Mouse (Mus musculus) left cerebral cortex, postnatal 10 days (tissue): ENCODE results near the gene Gm12248. TPM values are rescaled to one million over a fixed set of nuclear protein-coding genes. Genes with fewer than 3 reads are reported as not detected.

ENCODE experiments used
- DNase-seq, 2 experiments: peaks; one replicate each; pipeline ENCODE4 v3.0.0; 2021 to 2022; ENCODE audit warnings: low spot score in 2 of 2, mixed read lengths in 1 of 2; ENCODE audit errors: extremely low spot score in 1 of 2
- intact Hi-C: fragments of 180-260 bp; cut with DNase I; formaldehyde crosslinking; loops from one replicate; pipeline ENCODE4 v1.15.1; 2025
- total RNA-seq, 2 experiments: library from RNA; stranded (reverse); gene quantifications; 2 replicates each; pipeline ENCODE4 v1.2.3; 2021

Gene Gm12248
- not detected for total RNA-seq

DNA sequence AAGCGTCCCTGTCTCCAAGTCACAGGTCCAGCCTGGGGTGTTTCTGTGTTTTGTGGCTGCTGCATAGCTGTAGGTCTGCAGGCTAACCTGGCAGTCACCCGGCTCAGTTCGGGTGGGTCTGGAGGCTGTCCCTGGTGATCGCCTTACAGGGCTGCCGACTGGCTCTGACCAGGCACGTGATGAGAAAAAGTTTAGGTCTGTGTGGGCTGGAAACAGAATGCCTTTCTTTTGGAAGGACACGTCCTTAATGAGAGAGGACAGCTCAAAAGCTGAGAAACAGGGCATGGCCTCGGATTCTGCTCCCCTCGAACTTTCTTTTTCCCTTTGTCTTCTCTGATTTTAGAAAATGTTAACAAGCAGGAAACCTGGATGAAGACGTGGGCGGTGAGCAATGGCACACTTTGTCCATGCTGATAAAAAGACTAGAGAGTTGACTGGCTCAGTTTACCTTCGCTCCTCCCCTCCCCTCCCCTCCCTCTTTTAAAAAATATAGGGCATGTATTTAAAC, at the start of gene Gm12248:
Gene Gm12248 (minus strand): TSS at position 114 of the 508 bp plus-strand sequence.
- DNase-seq = no peak
- intact Hi-C loops = no loop called here

DNA sequence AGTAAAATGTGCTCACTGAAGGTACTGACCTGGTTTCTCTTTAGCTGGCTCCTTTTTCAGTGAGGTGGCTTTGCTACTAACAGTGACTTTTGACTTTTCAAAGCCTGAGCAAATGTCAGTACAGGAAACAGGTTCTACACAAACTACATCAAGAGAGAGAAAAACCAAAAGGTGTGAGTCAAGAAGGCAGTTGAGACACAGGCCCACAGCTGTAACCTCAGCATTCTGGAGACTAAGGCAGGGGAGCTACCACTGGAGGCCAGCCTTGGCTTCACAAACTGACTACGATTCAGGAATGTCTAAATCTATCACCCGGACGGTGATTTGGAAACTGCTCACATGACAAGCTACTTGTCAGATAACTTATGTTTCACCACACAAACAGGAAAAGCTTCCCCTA, 46.5 kb upstream of the Gm12248 start:
- DNase-seq = no peak
- intact Hi-C loops = no loop called here

DNA sequence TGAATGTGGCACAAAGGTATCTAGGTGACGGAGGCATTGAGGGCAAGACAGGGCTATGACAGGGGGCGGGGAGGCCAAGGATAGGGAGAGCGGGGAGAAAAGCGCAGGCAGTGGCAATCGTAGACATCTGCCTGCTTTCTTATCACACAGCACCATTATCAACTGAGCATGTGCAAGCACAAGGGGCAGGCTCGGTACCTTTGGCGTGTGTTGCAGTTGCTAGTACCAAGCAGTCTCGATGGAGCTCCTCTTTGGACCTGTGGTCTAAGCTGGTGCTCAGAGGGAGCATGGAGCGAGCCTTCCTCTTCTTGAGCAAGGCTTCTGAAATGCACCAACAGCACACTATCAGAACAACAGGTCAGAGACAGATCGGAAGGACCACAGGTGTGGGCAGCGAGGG, 45.9 kb upstream of the Gm12248 start:
- no peak for DNase-seq
- intact Hi-C loops = no loop called here

DNA sequence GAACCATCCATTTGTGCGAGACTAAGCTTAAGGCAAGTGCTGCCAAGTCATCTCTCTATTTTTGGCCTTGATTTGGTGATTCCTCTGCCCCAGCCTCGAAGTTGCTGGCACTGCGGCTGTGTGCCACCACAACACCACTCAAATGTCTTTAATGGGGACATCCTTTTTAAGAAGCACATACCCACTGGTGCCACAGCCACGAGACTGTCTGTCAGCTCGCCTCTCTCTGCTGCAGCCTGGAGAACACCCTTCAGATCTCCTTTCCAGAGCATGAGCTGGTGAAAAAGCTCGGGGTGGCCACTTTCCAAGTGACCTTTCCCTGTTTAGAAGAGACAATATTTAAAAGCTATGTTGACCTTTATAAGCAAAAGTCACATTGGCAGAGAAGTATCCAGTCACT, 43.7 kb upstream of the Gm12248 start:
- intact Hi-C loops = no loop called here
- DNase-seq = no peak

DNA sequence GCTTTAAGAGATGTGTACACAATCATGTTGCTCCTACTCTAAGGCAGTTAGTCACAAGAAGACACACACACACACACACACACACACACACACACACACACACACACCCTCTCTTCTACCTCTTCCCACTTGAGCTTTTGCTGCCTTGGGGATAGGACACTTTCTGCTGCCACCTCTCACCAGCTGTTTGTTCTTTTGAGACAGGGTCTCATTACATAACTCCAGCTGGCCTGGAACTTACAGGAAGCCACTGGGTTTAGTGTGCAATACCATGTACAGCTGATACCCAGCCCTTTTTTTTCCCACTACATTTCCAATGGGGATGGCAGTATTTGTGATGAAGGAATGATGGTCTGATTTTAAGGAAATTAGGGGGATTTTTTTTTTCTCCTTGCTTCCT, 42.4 kb upstream of the Gm12248 start:
- no peak for DNase-seq
- intact Hi-C loops = no loop called here

DNA sequence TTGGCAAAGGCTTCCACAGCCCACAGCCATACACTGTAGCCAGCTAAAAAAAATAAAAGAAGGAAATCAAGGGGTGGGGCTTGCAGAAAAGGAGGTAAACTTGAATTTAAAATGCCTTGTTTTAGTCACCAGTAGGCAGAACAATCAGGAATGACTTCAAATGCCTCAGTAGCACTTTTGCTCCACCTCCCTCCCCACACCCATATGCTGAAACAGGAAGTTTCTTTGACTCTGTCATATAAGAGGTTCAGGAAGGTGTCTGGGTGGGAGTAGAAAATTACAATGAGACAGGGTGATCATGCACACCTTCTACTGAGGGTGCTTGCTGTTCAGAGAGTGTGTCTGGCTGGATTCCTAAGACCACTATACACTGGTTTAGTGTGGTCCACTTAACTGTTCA, 41.9 kb upstream of the Gm12248 start:
- no peak for DNase-seq

DNA sequence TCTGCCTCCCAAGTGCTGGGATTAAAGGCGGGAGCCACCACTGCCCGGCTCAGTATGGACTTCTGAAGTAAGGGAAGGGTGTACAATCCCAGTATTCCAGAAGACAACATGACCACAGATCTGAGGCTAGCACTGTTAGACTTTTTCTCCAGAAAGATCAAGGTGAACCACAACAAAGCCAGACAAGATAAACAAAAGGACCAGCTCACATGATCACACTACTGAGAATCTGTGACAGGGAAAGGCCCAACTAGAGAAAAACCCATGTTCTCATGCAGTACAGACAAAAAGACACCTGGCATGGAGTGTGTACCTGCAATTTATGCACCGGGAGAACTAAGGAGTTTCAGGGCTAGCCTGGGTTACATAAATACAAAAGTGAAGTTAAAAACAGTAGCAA, 39.1 kb upstream of the Gm12248 start:
- intact Hi-C loops = no loop called here
- no peak for DNase-seq

More for the DNA sequence above, 41.9 kb upstream of the Gm12248 start:
- intact Hi-C loops = no loop called here

DNA sequence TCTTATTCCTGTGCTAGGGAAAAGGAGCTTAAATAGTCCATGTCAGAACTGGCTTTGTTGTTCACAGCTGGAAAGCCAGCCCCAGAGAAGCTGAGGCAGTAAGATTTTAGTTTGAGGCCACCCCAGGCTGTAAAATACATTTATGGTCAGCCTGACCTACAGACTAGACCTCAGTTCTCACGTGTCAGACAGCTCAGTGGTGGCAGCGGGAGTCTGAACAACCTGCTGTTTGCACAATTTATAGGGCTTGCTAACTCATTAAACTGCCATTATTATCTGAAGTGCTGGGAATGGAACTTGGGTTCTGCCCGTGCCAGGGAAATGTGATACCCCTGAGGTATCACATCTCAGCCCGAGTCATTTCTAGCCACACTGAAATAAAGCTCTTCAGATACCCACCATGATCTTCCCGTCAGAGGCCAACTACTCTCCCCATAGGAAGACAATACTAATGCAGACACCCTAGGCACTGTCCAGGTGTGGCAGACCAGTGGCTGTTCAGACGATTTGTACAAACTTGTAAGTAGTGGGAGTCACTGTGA, 36.4 kb upstream of the Gm12248 start:
- intact Hi-C loops = no loop called here
- DNase-seq = no peak

DNA sequence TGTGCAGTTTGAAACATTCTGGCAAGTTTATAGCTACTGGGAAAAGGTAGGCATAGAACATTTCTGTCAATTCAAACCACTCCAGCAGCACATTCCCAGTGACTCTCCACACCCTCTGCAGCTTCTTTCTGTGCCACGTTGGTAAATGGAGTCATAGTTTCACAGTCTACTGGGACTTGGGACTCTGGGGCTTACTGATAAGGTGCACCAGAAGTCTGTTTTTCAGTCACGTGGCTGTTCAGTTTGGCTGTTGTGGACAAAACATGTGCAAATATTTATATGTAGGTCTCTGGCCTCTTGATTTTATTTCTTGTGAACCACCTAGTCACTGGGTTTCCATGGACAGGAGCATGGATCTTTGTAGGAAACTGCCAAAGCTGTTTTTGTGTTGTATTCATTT, 34.6 kb upstream of the Gm12248 start:
- no peak for DNase-seq
- intact Hi-C loops = no loop called here

DNA sequence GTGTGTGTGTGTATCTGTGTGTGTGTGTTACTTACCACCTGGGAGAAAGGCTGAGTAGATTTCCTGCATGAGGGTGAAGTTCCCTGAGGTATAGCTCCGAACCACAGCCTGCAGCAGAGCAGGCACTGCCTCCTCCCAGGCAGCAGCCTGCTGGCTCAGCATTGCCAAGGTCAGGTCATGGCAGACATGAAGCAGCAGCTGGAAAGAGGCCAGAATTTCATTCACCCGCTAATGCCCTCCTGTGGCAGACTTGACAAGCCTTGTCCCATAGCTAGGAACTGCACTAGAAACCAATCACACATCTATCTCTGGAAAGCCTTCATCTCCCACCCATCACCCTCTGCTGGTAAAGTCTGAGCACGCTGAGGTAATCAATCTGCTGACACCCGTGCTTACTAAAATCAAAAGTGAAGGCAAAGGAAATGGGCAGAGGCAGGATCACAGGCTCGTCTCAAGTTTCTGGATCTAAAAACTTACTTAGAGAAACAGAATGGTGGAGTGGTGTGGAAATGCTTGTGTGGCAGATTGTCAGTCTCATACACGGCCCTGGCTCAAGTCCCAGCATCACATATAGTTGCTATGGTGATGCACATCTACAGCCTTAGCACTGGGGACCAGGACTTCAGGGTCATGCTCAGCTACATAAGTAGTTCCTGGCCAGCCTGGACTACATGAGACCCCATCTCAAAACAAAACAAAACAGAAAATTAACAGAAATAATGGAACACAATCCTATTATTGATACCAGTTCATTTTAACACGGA, 33.6 kb upstream of the Gm12248 start:
- peak in 1 of 2 experiments; percentile 55 for DNase-seq

DNA sequence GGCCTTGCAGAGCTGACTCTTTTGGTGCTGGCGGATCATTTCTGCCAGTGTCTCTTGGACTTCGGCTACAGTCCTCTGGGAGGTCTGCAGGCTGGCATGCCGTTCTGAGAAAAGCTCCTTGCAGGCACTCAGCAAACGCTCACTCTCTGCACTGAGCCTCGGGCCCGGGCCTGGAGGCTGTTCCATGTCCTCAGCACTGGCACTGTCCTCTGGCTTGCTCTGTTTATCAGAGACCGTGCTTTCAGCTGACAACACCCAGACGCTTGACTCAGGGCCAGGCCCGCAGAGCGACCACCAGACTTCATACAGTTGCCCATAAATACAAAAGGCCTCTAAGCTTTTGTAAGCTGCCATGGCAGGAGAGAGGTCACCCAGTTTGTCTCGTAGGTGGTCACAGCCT, 32.1 kb upstream of the Gm12248 start:
- DNase-seq = no peak
- intact Hi-C loops = no loop called here

More for the DNA sequence above, 33.6 kb upstream of the Gm12248 start:
- intact Hi-C loops = no loop called here

DNA sequence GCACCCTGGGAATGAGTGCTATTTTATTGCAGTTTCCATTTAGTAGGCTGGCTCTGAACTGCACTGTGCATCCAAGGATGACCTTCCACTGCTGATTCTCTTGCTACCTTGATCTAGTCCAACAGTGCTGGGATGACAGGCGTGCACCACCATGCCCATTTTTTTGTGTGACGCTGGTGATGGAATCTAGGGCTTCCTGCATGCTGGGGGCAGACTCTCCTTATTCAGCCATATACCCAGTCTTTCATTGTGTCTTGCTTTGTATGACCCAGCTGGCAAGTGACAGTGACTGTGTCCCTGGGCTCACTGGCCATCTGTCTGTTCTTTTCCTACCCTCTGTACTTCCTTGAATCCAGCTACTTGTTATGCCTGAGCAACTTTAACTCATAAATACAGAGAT, 30.8 kb upstream of the Gm12248 start:
- intact Hi-C loops = no loop called here
- DNase-seq = no peak

DNA sequence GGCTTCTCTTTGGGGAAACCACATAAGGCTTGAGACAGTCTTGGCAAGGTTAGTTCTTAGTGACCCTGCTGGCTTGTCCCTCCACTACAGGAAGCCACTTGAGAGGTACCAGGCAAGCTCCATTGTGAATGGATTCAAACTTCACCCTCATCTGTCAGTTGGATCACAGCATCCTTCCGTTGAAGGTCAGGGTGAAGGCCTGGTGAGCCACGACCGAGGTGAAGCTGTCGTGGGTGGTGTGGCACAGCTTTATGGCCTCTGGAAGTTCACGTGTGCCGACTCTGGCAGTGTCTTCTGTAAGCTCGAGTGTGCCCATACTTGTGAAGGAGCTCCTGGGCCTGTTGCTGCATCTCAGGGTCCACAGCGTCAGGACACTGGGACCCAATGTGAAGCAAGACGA, 28.4 kb upstream of the Gm12248 start:
- intact Hi-C loops = no loop called here
- no peak for DNase-seq

DNA sequence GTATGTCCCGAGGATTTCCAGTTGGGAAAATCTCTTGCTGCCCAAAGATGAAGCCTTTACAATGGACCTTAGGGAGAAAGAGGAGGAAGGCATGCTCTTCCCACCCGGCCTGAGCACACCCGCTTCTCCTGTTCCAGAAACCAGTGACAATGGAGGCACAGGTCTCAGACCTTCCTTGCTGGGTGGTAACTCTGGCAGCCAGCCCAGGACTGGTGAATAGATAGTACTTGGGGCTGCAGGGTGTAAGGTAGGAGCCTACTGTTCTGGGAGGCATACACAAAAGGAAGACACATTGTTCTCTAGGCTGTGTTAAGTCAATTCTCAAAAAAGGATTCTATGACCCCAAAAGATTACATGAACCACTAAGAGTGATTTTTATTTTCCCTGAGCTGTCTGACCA, 27.7 kb upstream of the Gm12248 start:
- intact Hi-C loops = no loop called here
- no peak for DNase-seq

DNA sequence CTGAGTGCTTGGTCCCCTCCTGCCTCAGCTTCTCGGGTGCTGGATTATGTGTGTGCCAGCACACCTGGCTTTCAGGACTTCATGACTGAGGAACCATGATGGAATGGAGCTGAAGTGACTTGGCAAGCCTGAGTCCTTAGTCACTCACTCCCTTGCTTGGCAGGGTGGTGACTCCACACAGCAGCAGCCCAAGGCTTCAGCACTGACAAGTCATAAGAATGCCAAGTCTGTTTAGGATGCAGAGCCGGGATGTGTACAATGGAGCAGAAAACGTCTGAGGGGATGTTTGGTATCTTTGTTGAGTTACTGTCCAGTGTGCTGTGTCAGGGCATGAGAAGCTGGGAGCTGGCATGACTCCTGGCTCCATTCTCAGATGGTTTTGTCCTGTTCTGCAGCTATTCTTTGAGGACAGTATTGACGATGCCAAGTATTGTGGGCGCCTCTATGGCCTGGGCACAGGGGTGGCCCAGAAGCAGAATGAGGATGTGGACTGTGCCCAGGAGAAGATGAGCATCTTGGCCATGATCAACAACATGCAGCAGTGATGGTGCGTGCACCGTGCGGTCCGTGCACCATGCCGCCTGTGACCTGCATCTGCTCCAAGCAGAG, 24.2 kb upstream of the Gm12248 start:
- intact Hi-C loops = no loop called here
- no peak for DNase-seq

DNA sequence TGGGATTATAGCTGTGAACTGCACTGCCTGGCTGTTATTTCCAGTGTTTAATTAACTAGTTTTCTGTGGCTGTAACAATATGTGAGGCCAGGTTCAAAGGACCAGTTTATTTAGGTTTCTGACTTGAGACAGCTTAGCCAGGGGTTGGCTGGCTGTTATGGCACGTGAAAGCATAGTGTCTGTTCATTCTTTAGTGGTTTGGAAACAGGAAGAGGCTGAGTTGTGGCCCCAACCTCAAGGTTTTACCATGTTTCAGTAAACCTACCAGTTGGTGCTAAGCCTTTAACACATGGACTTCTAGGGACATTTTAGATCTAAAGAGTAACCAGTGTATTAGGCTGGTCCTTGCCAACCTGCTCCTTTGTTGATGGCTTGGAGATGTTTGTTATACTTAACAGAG, 23.6 kb upstream of the Gm12248 start:
- no peak for DNase-seq
- intact Hi-C loops = no loop called here

DNA sequence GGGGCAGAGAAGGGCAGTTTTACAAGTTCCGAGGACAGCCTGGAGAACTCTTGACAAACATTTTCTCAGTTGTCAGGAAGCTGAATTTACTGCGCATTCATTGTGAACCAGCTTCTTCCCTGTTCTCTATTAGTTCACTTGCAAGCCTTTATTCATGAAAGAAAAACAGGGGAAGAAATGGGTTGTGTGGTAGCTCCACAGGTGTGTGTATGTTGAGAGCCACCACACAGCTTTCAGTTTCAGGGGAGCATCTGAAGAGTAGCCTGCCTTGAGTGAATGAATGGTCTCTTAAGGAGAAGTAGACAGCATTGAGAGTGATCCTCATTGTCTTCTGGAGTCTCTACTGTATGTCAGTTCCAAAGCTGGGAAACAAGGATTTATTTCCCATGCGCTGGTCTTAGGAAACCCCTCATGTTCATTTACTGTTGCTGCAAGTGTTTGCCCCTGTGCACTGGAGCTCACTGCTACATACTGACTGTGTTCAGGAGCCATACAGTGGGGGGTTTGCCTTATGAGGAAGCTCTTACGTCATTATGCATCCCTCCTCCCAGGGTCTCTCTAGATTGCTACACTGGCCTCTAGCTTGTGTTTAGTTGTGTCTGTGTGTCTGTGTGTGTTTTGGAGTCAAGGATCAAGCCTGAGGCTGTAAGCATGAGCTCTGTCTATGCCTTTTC, 14.9 kb upstream of the Gm12248 start:
- intact Hi-C loops = no loop called here
- no peak for DNase-seq

DNA sequence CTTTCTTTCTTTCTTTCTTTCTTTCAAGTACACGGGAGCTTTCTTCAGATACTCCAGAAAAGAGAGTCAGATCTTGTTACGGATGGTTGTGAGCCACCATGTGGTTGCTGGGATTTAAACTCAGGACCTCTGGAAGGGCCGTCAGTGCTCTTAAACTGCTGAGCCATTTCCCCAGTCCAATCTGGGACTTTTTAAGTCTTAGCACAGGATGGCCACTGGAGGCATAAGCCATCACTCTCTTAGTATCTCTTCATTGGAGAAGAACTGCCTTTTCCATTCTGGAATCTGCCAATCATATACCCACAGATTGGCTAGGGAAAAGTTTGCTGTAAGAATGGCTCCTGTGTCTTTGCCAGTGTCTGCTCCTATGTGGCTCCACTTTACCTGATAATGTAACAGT, 14.1 kb upstream of the Gm12248 start:
- intact Hi-C loops = no loop called here
- DNase-seq = no peak

DNA sequence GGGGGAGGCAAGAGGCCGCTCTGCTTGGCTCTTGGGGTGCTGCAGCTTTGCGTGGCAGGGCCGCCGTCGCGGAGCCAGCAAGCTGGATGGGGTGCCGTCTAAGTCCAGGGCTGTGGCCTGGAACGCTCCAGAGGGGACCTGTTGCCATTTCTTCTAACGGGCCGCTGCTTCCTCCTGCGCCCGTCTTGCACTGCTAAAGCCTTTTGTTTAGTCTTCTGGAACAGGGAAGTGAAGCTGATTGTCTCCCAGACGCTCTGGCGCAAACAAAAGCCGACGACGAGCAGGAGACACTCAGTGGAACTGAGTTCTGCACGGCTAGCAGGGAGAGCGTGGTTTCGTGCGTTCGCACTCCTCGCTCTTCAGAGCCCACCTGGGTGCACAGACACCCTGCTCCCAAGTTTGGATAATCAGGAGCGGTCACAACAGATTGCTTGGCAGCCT, 11.4 kb upstream of the Gm12248 start:
- peak in 1 of 2 experiments; percentile 61 for DNase-seq
- intact Hi-C loops = no loop called here
